Mouse (Mus musculus) inflammation-experienced regulatory T-cells, adult 6 months (primary cell): ENCODE measurements around the gene March8. TPM values are rescaled to one million over a fixed set of nuclear protein-coding genes. Genes with fewer than 3 reads are reported as not detected.

Experiments used
- ATAC-seq: one replicate; pipeline ENCODE4 v1.8.0; 2017
- polyA plus RNA-seq, 3 experiments: library from polyadenylated mRNA; unstranded; fragments of 100-300 nt; shearing (Covaris generic); gene quantifications; one replicate each; pipeline ENCODE4 v1.2.1; 2017

Gene March8
- polyA plus RNA-seq, 3 experiments from 2014 or later = 0.56 TPM; not detected in 2

DNA sequence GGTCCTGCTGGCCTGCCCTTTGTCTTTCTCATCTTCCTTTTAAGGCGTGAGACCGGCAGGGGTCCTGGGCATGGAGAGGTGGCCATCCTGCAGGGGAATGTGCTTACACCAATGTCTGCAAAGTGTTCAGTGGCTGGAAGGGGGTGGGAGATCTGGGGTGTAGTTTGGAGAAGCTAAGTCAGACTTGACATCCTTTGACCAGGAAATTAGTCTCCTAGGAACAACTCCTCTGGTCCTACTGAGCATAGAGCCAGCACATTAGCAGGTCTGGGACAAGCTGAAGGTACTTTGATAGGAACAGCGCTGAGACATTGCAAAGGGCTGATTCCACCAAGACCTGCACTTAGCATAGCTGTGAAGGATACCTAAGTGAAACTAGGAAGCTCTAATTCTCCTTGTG, 73.9 kb downstream of the March8 start:
- ATAC-seq = no peak

DNA sequence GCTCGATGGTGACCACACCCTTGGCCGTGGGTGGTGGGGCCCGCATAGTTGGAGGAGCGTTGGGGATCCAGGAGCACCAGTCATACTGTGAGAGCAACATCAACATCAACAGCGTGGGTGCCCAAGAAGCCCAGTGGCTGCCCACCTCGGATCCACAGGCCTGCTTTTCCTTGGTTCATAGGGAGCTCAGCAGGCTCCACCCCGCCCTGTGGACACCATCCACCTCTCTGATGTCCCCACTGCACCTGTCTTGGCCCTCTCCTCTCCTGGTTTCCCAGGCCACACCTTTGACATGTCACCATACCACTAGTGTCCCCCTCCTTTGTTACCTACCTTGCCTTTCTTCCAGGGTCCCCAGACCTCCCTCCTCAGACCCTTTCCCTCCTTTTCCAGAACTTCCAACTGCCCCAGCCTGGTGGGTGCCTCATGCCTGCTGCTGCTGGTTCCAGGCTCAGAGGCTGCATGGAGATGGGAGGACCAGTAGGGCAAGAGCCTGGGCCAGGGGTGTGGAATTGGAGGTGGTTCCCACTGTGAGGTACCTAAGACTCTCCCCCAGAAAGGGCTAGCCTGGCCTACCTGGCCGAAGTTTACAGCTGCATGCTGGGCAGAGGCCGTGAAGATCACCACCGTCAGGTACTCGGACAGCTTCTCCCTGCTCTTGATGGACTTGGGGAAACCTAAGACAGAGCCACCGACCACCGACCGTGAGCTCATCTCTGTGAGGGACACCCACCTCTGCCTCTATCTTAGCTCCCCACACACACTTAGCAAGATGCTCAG, 74.9 kb downstream of the March8 start:
- ATAC-seq = no peak

DNA sequence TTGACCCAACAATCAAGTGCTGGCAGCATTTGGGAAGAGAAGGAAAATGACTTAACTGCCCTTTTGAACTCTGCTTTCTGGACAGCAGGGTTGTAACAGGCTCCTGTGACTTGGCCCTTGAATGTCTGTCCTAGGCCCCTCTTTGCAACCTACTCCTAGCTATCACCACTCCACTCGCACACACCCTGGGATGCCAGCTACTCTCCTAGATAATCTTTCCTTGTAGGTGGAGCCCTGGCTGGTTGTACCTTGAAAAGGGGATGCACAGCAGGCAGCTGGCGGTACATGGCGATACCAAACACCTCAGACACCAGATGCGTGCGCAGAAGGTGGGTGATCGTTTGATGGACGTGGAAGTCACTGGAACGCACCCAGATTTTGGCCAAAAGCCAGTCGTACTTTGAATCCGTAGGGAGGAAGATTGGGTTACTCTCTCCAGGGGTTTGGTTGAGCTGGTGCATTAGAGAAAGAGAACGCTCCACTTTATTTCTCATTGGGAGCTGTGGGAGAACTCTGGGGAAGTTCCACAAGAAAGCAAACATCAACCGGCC, 77.4 kb downstream of the March8 start:
- no peak for ATAC-seq

DNA sequence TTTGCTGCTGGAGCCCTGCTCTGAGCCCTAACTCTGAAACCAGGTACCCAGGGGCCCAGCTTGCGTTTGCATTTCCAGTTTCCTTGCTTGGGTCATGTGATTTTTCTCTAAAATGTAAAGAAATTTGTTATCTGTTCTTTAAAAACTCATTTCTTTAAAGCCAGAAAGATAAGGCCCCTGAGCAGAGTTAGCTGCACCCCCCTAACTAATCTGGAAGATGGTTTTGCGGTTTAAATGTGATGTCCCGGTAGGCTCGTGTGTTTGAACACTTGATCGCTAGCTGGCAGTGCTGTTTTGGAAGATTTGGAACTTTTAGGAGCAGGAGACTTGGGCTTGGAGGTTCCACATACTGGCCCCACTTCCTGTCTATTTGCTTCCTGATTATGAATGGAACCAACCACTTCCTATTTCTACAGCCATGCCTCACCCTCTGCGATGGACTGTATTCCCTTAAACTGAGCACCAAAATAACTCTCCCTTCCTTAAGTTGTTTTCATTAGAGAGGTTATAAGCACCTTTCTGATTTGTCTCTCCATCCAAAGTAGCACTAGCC, 78.3 kb downstream of the March8 start:
- no peak for ATAC-seq

DNA sequence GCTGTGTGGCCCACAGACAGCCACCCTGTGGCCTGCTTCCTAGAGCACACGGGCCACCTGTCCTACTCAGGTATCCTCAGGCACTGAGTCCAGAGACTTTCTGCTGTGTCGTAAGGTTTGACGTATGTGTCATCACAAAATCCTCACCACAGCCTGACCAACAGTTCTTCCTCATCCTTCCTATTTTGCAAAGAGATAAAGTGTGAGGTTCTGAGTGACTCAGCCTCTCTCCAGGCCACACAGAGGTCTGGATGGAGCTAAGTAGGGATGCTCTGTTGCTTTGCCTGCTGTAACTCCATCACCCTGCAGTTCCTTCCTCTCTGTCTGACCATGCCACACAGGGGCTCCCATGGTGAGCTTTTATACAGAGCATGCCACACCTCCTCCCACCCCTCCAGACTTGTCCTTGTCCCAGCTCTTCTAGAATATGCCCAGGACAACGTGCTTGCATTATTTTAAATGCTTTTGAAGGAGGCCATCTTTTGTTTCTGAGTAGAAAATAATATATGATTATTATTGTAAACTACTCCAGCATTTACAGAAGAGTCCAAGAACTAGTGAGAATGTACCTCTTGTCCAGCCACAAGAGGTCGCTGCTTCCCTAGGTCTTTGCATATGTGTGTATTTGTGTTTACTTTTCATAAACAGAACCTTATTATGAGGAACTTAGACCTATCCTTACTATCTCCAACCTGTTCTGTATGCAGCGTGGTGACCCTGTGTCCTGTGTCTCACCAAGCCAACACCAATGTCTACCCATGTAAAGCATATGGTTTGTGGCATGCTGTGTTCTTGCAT, 79.9 kb downstream of the March8 start:
- ATAC-seq = no peak

DNA sequence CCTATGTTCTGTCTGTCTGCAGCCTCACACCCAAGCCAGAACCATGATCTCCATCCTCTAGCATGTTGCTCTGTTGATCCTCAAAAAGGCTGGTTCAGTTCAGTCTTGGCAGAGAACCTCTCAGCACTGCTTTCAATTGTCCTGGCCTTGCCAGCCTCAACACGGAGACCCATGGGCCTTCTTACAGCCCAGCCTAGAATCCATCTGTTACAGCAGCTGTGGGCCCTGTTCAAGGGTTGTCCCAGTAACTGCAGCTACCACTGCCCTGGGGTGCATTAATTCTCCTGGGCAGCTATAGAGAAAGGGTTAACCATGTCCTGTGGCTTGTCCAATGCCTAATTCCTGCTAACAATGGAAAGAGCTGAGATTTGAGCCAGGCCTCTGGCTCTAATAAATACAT, 80.7 kb downstream of the March8 start:
- ATAC-seq = no peak

DNA sequence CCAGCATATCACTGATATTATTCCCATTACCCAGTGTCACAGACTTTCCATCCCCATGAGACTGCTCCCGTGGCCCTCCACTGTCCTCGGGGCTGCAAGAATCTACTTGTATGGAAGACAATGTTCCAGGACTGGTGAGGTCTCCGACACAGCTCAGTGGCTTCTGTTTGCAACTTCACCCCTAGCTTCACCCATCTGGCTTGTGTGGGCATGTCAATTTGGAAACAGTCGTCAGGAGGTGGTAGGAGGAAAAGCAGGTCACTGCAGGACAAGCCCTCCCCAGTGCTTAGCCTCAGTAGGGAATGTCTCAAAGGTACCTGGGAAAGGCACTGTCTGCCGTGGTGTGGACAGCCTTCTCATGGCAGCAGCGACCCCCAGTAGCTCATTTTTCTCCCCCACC, 81.9 kb downstream of the March8 start:
- ATAC-seq = no peak

DNA sequence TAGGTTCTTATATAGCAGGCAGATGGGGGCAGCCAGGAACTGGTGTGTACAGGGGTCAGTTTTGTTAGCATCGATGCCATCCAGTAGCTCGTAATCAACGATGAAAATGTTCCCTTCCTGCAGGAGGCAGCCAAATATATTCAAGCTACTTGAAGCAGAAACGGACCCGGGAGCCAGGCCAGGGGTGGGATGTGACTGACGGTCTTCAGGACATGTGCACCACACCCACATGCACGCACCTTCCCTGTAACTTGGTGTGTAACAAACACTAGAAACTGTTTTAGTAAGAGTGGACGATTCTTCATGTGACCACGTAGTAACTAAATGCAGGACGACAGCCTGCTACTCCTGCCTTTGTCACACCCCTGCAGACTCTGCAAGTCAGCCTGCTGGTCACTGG, 82.4 kb downstream of the March8 start:
- no peak for ATAC-seq

DNA sequence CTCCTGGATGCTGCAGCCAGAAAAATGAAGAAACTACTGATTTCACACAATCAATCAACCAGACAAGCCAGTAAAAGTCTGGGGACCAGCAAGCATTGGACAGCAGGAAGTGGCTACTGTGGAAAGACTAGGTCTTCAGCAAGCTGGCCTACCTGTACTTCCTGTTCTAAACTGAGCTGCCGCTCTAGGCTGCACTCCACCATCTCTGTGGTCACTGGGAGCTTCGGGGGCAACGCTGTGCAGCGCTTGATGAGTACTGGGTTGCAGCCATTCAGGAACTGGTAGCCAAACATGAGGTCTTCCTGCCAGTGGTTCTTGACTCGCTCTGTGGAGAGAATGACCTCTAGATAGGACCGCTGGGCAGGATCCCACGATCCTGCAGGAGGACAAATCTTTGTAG, 85.2 kb downstream of the March8 start:
- no peak for ATAC-seq

DNA sequence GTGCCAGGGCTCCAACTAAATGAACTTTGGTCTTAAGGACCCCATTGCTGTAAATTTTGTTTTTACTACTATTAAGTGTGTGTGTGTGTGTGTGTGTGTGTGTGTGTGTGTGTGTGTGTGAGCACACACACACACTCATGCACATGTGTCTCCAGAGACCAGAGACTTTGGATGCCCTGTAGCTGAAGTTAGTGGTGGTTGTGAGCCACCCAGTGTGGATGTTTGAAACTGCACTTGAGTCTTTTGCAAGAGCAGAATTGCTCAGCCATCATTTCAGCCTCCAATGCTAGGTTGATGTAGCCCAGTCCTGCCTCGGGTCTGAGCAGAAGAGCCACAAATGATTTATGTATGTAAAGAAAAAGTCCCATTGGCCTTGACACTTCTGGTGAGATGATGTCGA, 85.8 kb downstream of the March8 start:
- ATAC-seq = no peak

DNA sequence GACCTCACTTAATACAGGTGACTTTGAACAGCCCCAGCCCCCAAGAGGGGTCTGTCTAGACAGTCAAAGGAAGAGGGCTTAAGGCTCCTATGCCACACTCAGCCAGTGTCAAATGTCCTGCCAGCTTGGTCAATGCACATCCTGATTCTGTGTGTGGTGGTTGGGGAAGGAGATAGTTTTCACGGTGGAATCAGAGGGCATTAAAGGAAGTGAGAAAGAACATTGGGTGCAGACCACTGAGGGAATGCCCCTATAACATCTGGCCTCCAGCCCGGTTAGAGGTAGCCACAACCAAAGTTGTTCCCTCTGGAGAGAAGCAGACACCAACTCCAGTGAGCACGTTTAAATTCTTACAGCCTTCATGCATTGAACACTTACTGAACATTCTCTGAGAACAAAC, 89.7 kb downstream of the March8 start:
- no peak for ATAC-seq

DNA sequence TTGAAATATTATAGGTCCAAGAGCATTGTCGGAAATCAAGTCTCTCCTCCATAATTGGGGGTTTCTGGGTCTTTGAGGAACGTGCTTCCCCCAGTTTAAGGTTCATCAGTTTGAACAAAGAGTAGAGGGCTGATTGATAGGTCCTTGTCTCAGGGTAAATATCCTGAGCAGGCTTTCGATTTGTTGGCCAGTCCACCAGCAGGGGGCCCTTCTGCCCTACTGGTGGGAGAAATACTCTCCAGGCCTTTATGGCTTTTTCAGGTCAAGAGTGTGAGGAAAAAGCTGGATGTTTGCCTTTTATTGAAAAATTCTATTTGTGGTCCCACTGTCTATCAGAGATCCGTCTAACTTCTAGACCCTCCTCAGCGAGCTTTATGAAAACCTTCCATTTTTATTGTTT, 90.5 kb downstream of the March8 start:
- ATAC-seq = no peak

DNA sequence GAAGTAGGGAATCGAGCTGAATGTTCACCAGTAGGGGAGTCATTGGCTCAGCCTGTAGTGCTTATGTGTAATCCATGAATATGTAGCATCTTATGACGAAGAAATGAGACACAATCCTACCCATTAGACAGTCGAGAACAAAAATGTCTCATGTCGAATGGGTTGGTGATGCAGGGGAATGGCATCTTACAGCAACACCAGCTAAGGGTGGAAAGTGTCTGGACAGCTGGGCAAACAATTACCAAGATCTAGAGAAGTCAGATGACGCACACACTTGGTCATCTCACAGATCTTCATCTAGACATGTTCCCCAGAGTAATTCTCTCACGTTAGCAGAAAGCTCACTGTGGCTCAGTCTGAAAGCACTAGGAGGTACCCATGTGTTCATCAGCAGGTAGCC, 101.0 kb downstream of the March8 start:
- no peak for ATAC-seq

DNA sequence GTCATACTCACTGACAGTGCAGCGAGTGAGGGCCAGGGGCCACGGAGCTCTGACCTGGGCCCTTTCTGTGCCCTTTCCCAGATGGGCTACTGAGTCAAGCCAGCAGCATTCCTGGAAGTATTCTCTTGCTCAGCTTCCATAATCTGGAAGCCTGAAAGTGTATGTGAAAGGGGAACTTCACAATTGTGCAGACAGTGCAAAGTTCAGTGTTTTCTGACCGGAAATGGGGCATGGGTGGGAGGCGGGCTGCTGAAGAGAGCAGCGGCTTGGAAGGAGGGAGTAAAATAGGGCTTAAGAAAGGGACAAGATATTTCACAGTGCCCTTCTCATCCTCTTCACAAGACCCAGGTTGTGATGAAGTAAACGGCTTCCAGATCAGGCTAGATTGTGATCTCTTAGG, 101.7 kb downstream of the March8 start:
- no peak for ATAC-seq

DNA sequence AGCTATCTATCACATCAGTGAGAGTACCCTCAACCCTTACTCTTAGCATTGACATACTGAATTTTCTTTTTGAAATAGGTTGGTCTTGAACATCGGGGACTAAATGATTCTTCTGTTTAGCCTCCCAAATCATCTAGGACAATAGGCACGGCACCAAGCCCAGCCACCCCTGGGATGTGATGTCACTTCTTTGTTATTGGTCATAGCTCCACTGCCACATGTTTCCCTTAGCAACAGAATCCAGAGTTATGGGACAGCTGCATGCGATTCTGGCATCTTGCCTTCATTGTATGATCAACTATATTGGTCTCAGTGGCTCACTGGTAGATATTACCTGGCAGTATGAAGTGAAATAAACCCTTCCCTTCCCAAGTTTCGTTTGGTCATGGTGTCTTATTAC, 102.6 kb downstream of the March8 start:
- ATAC-seq = no peak

DNA sequence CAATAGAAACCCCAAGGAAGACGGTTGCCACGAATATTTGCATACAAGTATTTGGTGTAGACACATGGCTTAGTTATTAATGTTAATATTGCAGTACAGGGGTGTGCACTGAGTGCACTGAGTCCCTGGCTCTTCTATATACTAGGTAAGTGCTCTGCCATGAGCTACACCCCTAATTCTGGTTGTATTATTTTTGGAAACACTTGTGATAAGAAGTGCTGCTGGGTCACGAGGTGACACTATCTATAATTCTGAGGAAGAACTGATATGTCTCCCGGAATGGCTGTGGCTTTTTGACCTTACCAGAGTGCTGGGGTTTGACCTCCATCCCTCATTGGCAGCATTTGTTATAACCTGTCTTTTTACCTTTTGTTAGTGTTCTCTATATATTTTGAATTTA, 103.0 kb downstream of the March8 start:
- no peak for ATAC-seq

DNA sequence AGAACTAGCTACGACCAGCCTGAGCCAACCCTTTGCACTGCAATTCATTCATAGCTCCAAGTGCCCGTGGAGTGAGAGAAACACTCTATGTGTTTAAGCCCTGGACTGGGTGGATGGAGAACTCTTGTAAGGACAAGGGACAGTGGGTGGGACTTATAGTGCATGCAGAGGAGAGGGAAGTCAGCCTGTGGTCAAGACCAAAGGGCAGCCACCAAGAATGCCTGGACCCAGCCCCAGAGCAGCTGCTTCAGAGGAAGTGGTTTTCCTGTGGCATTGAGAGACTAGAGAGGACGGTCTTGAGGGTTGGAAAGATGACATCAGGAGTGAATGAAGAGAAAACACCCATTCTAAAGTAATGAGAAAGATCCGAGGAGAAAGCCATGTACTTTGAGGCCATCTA, 118.0 kb downstream of the March8 start:
- no peak for ATAC-seq

DNA sequence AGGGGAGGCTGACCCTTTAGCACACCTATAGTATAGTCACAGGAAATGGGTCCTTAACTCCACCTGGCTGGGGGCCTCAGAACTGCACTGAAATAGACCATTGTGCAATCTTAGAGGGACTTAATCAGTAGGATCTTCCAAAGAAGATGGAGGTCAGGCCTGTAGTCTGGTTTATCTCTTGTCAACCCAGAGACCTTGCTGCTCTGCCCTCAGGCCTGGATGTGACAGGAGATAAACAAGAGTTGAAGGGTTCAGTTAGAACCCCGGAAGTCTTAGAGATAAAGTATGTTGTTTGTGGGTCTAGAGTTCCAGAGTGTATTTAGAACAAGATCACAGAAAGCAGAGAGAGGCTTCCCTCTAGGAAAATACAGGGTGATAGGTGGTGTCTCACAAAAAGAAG, 118.7 kb downstream of the March8 start:
- ATAC-seq = no peak

DNA sequence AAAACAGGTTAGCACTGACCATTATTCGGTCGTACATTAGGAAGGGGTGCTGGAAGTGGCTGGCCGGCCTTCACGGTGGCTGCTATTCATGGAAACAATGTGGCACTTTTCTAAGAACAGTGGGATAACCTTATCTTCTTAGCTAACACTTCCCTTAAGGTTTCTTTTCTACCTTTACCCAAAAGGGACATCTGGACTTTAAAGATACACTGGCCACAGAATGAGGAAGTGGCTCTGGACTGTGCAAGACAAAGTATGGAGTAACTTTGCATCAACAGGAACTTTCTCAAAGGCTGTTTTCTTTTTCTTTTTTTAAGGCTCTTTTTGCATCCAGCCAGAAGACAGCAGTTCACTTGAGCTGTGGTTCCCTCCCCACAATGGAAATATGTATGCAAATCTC, 120.9 kb downstream of the March8 start:
- ATAC-seq = no peak
